22 mouse cellular contexts compared by ENCODE assay signal in genomic region chr11:118758277-118758990, GRCm38 (mm10).
DNase-seq lines count a peak whose midpoint lies in the region; ATAC-seq and TF ChIP-seq lines count a peak whose summit lies in the region.
"Had no signal": no experiment of that assay in that cellular context is flagged by ENCODE, and none has a peak within 500 bp of the region (broad histone marks: within the 10 kb centered on the region; RNA-seq: fewer than 3 reads in every experiment).

No protein-coding gene starts in this region.

- no peaks in the 10 kb centered on the region for H3K36me3 ChIP-seq in intestine, postnatal 0 days (ENCODE audit: control insufficient read depth, insufficient read depth)
- H3K36me3 ChIP-seq in heart, embryonic 10.5 days, result no peaks in the 10 kb centered on the region
- H3K36me3 ChIP-seq: heart, embryonic 13.5 days; limb, embryonic 12.5 days; liver, embryonic 12.5 days; midbrain, embryonic 12.5 days had no signal

- ATAC-seq in frontal cortex, adult (ENCODE audit: low TSS enrichment), result peak; percentile 14; the same call in 1 of the 2 replicates
- ATAC-seq in intestine, postnatal 0 days, result no peak
- ATAC-seq: liver, embryonic 12.5 days had no signal

- no peak overlapping the region for H3K4me3 ChIP-seq in intestine, postnatal 0 days (ENCODE audit: low read depth, low read length)
- H3K4me3 ChIP-seq in heart, embryonic 10.5 days, result no peak overlapping the region
- H3K4me3 ChIP-seq: heart, embryonic 13.5 days; limb, embryonic 12.5 days; liver, embryonic 12.5 days; midbrain, embryonic 12.5 days had no signal

- TF ChIP-seq CTCF in intestine, postnatal 0 days (IDR thresholded peaks at IDR 0.05; ENCODE audit: low read depth), result no peak

- H3K27me3 ChIP-seq in intestine, postnatal 0 days (replicated peaks; ENCODE audit: control insufficient read depth, insufficient read depth, low read length), result no peaks in the 10 kb centered on the region
- H3K27me3 ChIP-seq in heart, embryonic 10.5 days (ENCODE audit: insufficient read depth, poor library complexity, severe bottlenecking), result peaks cover 20% of the 10 kb centered on the region
- H3K27me3 ChIP-seq: limb, embryonic 12.5 days; liver, embryonic 12.5 days; midbrain, embryonic 12.5 days had no signal

- WGBS in intestine, postnatal 0 days, result 85% methylated on average over 10 of the region's 10 CpGs
- WGBS in heart, embryonic 10.5 days, result 81% methylated on average over 10 of the region's 10 CpGs

- no peak overlapping the region for H3K27ac ChIP-seq in intestine, postnatal 0 days (ENCODE audit: low read depth, low read length)
- no peak overlapping the region for H3K27ac ChIP-seq in heart, embryonic 10.5 days
- H3K27ac ChIP-seq: heart, embryonic 13.5 days; limb, embryonic 12.5 days; liver, embryonic 12.5 days; midbrain, embryonic 12.5 days had no signal

- no peak overlapping the region for H3K4me2 ChIP-seq in intestine, postnatal 0 days (replicated peaks; ENCODE audit: low read depth)
- H3K4me2 ChIP-seq: heart, embryonic 13.5 days; limb, embryonic 12.5 days; liver, embryonic 12.5 days; midbrain, embryonic 12.5 days had no signal

- no peaks in the 10 kb centered on the region for H3K9me3 ChIP-seq in intestine, postnatal 0 days (ENCODE audit: control insufficient read depth)
- H3K9me3 ChIP-seq in heart, embryonic 10.5 days, result no peaks in the 10 kb centered on the region
- H3K9me3 ChIP-seq: heart, embryonic 13.5 days; limb, embryonic 12.5 days; liver, embryonic 12.5 days; midbrain, embryonic 12.5 days had no signal

- no peak overlapping the region for H3K9ac ChIP-seq in intestine, postnatal 0 days (ENCODE audit: low read depth, low read length)
- H3K9ac ChIP-seq: heart, embryonic 13.5 days; limb, embryonic 12.5 days; liver, embryonic 12.5 days; midbrain, embryonic 12.5 days had no signal

- H3K4me1 ChIP-seq in intestine, postnatal 0 days (replicated peaks; ENCODE audit: control insufficient read depth, insufficient read depth, low read length), result no peaks in the 10 kb centered on the region
- no peaks in the 10 kb centered on the region for H3K4me1 ChIP-seq in heart, embryonic 10.5 days
- H3K4me1 ChIP-seq: heart, embryonic 13.5 days; liver, embryonic 12.5 days had no signal

- DNase-seq in frontal cortex, postnatal 25 days (ENCODE audit: low spot score in 2 of 2), result no peak
- DNase-seq in cerebellum, adult 11 months, result peak; percentile 82
- peak; percentile 83 to 91 for DNase-seq in cerebellum, adult 18-20 months
- peak; percentile 89 to 93 for DNase-seq in cerebellum, postnatal 14 days
- DNase-seq in heart, embryonic 10.5 days (ENCODE audit: low spot score), result no peak
- DNase-seq in adrenal gland, postnatal 14 days, result no peak
- DNase-seq: adrenal gland, adult 2 months; gastrocnemius, postnatal 14 days; heart, adult 18-20 months; heart, postnatal 14 days; kidney, adult 11 months; kidney, postnatal 4 days; lung, adult 18-20 months; lung, postnatal 10 days; retina, postnatal 1 day; spleen, adult 18-20 months had no signal

Comparison
In these comparisons a context has a peak if more than half of its experiments do, and no peak if none do; other contexts are left out.
1. DNase-seq: peak in cerebellum, adult 11 months (single experiment), cerebellum, adult 18-20 months (2 of 2) and cerebellum, postnatal 14 days (2 of 2); none in frontal cortex, postnatal 25 days (0 of 2), heart, embryonic 10.5 days (single experiment) and adrenal gland, postnatal 14 days (single experiment).